Mouse (Mus musculus): ENCODE results near the gene Hist1h2ak. TPM values are rescaled to one million over a fixed set of nuclear protein-coding genes. Genes with fewer than 3 reads are reported as not detected.

Hist1h2ak gene
- total RNA-seq, 2 experiments from 2014 or later, result 172 to 196 TPM

Small RNAs within 50 kb of the gene (microRNA-seq; reads per million reads assigned to microRNA genes)
- not detected for gene Gm44346
- not detected for gene Gm44357
- gene Gm44367, result not detected
- gene Gm44454, result not detected

Other genes with a start within 250 kb of the Hist1h2ak start
- 10 to 100 TPM; 27.8 to 30.2 TPM for gene Zkscan8, start 222.7 kb downstream of the Hist1h2ak start, total RNA-seq (2021)
- gene Olfr1366, start 211.0 kb downstream of the Hist1h2ak start, total RNA-seq (2021), result not detected
- gene Olfr1535, start 193.9 kb downstream of the Hist1h2ak start, total RNA-seq (2021), result not detected
- gene Olfr1364, start 172.1 kb downstream of the Hist1h2ak start, total RNA-seq (2021), result not detected
- not detected for gene Olfr1362, start 139.8 kb downstream of the Hist1h2ak start, total RNA-seq (2021)
- under 1 TPM in 1 of 2 experiments, not detected in 1; 0.08 TPM for gene Olfr11, start 111.3 kb downstream of the Hist1h2ak start, total RNA-seq (2021)
- gene Olfr1361, start 90.4 kb downstream of the Hist1h2ak start, total RNA-seq (2021), result not detected
- gene Olfr1360, start 76.4 kb downstream of the Hist1h2ak start, total RNA-seq (2021), result not detected
- not detected for gene Olfr1359, start 55.7 kb downstream of the Hist1h2ak start, total RNA-seq (2021)
- gene Hist1h2bl, start 37.7 kb downstream of the Hist1h2ak start, total RNA-seq (2021), result 100 to 1,000 TPM; 453 to 539 TPM
- gene Hist1h2ai, start 37.4 kb downstream of the Hist1h2ak start, total RNA-seq (2021), result 100 to 1,000 TPM; 319 to 362 TPM
- 100 to 1,000 TPM; 643 to 717 TPM for gene Hist1h3h, start 36.2 kb downstream of the Hist1h2ak start, total RNA-seq (2021)
- gene Hist1h2bm, start 31.8 kb downstream of the Hist1h2ak start, total RNA-seq (2021), result 100 to 1,000 TPM; 142 to 169 TPM
- gene Hist1h4j, start 18.8 kb downstream of the Hist1h2ak start, total RNA-seq (2021), result 100 to 1,000 TPM in 1 of 2 experiments, 10 to 100 TPM in 1; 89.5 to 116 TPM
- 1,000 to 10,000 TPM; 1,000 to 1,309 TPM for gene Hist1h4k, start 3.3 kb downstream of the Hist1h2ak start, total RNA-seq (2021)
- gene Hist1h2bn, start 296 bp upstream of the Hist1h2ak start, total RNA-seq (2021), result 100 to 1,000 TPM; 256 to 306 TPM
- 100 to 1,000 TPM; 315 to 390 TPM for gene Hist1h1b, start 26.8 kb upstream of the Hist1h2ak start, total RNA-seq (2021)
- 100 to 1,000 TPM; 511 to 579 TPM for gene Hist1h3i, start 29.5 kb upstream of the Hist1h2ak start, total RNA-seq (2021)
- 100 to 1,000 TPM; 122 to 129 TPM for gene Hist1h2an, start 33.4 kb upstream of the Hist1h2ak start, total RNA-seq (2021)
- 100 to 1,000 TPM; 192 to 223 TPM for gene Hist1h2bp, start 33.6 kb upstream of the Hist1h2ak start, total RNA-seq (2021)
- 100 to 1,000 TPM; 352 to 396 TPM for gene Hist1h2bq, start 56.4 kb upstream of the Hist1h2ak start, total RNA-seq (2021)
- gene Hist1h2ao, start 56.6 kb upstream of the Hist1h2ak start, total RNA-seq (2021), result 100 to 1,000 TPM; 477 to 608 TPM
- gene Hist1h4m, start 57.9 kb upstream of the Hist1h2ak start, total RNA-seq (2021), result 100 to 1,000 TPM; 742 to 886 TPM
- 100 to 1,000 TPM; 144 to 157 TPM for gene Hist1h4n, start 78.4 kb upstream of the Hist1h2ak start, total RNA-seq (2021)
- gene Hist1h2ap, start 79.7 kb upstream of the Hist1h2ak start, total RNA-seq (2021), result 100 to 1,000 TPM; 329 to 379 TPM
- 100 to 1,000 TPM; 346 to 390 TPM for gene Hist1h2br, start 79.9 kb upstream of the Hist1h2ak start, total RNA-seq (2021)
- gene Zfp184, start 191.3 kb upstream of the Hist1h2ak start, total RNA-seq (2021), result 1 to 10 TPM; 3.8 to 4.7 TPM
- not detected for gene Pom121l2, start 227.4 kb upstream of the Hist1h2ak start, total RNA-seq (2021)

Data from adrenal gland, postnatal 4 days (tissue).